Mouse (Mus musculus) brain, adult 2 months (tissue): ENCODE results near the gene Gprin1.

Source experiments
- DNase-seq: peaks from one replicate; pipeline ENCODE4 v3.0.0; 2011; ENCODE audit warnings: low read depth, low spot score

Gene Gprin1

GRCm38 (mm10) chr13:54760164-54760795, 10.6 kb upstream of the Gprin1 start:
- DNase-seq: peak; percentile 96

- DNase-seq: no peak
Observed at GRCm38 (mm10) chr13:54759496-54759895, 9.8 kb upstream of the Gprin1 start.

- DNase-seq: no peak
Observed at GRCm38 (mm10) chr13:54758756-54759470, 9.2 kb upstream of the Gprin1 start.

- DNase-seq: peak; percentile 99
Observed at GRCm38 (mm10) chr13:54758045-54758755, 8.5 kb upstream of the Gprin1 start.

GRCm38 (mm10) chr13:54757093-54757830, 7.6 kb upstream of the Gprin1 start:
- DNase-seq: peak; percentile 95

- DNase-seq: no peak
Observed at GRCm38 (mm10) chr13:54756156-54756712, 6.6 kb upstream of the Gprin1 start.

GRCm38 (mm10) chr13:54755201-54755830, 5.6 kb upstream of the Gprin1 start:
- DNase-seq: peak; percentile 91

GRCm38 (mm10) chr13:54754169-54755080, 4.8 kb upstream of the Gprin1 start:
- peak; percentile 90 for DNase-seq

GRCm38 (mm10) chr13:54753733-54754132, 4.1 kb upstream of the Gprin1 start:
- no peak for DNase-seq

- peak; percentile 93 for DNase-seq
Observed at GRCm38 (mm10) chr13:54752656-54753055, 3.0 kb upstream of the Gprin1 start.

GRCm38 (mm10) chr13:54750699-54751098, 1.0 kb upstream of the Gprin1 start:
- DNase-seq: no peak

- DNase-seq: peak; percentile 83
Observed at GRCm38 (mm10) chr13:54749061-54749863, 412 bp downstream of the Gprin1 start.

GRCm38 (mm10) chr13:54748721-54749060, 983 bp downstream of the Gprin1 start:
- DNase-seq: peak; percentile 67

- peak; percentile 55 for DNase-seq
Observed at GRCm38 (mm10) chr13:54748190-54748589, 1.5 kb downstream of the Gprin1 start.

- peak; percentile 92 for DNase-seq
Observed at GRCm38 (mm10) chr13:54746896-54747295, 2.8 kb downstream of the Gprin1 start.

- DNase-seq: peak; percentile 75
Observed at GRCm38 (mm10) chr13:54746110-54746509, 3.6 kb downstream of the Gprin1 start.

- peak; percentile 81 for DNase-seq
Observed at GRCm38 (mm10) chr13:54738213-54738601, 11.5 kb downstream of the Gprin1 start.

GRCm38 (mm10) chr13:54737488-54738212, 12.0 kb downstream of the Gprin1 start:
- DNase-seq: peak; percentile 82

- no peak for DNase-seq
Observed at GRCm38 (mm10) chr13:54736931-54737330, 12.7 kb downstream of the Gprin1 start.
